Mouse (Mus musculus): Measurements from ENCODE around the gene Ovol3. TPM values are rescaled to one million over a fixed set of nuclear protein-coding genes. Genes with fewer than 3 reads are reported as not detected.

The Ovol3 gene
- polyA plus RNA-seq (2016; fragmentation: Nextera tagmentation; extraction: Ambion mirVana) = 0.28 TPM in 1 of 2 replicates, not detected in the other

DNA sequence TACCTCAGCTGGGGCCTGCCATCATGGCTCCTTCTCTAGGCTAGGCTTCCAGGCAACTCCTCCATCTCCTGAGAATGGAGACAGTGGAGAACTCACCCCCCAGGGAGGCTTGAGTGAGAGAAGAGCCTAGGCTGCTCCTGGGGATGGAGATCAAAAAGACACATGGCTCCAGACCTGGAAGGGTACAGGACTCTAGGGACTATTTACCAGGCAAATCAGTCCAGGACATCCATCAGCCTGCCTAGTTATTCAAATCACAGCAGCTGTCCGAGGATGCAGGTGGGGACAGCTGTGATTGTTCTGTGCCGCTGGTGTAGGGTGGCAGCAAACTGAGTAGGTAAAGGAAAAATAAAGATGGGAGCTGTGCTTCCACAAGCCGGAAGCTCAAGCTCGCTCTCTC lies at the start of gene Ovol3:
TSS of gene Ovol3 (minus strand) at position 101 of the 400 bp plus-strand sequence.
- Histone ChIP-seq H3K4me2 (no peak within 1 kb of the TSS), H3K27ac (no peak within 1 kb of the TSS), H3K36me3 (replicated peaks) (peaks cover 32% of the 10 kb centered on the region), H3K4me3 (replicated peaks) (no peak within 1 kb of the TSS), H3K27me3 (no peaks in the 10 kb centered on the region), H3K4me1 (peaks cover 18% of the 10 kb centered on the region), H3K9ac (no peak within 1 kb of the TSS), H3K9me3 (no peaks in the 10 kb centered on the region)
- ATAC-seq (ENCODE audit: low FRiP score) = no peak
- 89% methylated on average over 4 of the region's 4 CpGs for WGBS

- Histone ChIP-seq H3K36me3 (replicated peaks) (no peaks in the 10 kb centered on the region), H3K9ac (no peak overlapping the region), H3K4me2 (no peak overlapping the region), H3K27ac (no peak overlapping the region), H3K27me3 (peaks cover 3% of the 10 kb centered on the region; the same call in 1 of the 2 replicates), H3K4me1 (peaks cover 15% of the 10 kb centered on the region), H3K9me3 (no peaks in the 10 kb centered on the region), H3K4me3 (replicated peaks) (no peak overlapping the region)
- no peak for ATAC-seq (ENCODE audit: low FRiP score)
- WGBS = 86% methylated on average over 7 of the region's 7 CpGs
Observed at GRCm38 (mm10) chr7:30282740-30283139, 47.2 kb upstream of the Ovol3 start.

DNA sequence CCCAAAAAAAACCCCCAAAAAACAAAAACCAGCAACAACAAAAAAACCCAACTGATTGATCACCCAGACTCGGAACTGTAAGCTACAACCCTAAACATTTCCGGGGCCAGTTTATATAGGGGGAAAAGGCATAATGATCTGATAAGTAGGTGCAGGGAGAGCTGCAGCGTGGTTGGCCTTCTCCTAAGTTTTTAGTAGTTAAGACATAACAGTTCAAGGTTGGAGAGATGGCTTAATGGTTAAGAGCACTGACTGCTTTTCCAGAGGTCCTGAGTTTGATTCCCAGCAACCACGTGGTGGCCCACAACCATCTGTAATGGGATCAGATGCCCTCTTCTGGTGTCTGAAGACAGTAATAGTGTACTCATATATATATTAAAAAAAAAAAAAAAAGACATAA lies 46.0 kb upstream of the Ovol3 start:
- Histone ChIP-seq H3K36me3 (replicated peaks) (no peaks in the 10 kb centered on the region), H3K9ac (no peak overlapping the region), H3K4me3 (replicated peaks) (no peak overlapping the region), H3K4me2 (peak overlapping the region; percentile 69; the same call in 1 of the 2 replicates), H3K4me1 (peaks cover 15% of the 10 kb centered on the region), H3K27me3 (no peaks in the 10 kb centered on the region), H3K27ac (no peak overlapping the region), H3K9me3 (no peaks in the 10 kb centered on the region)
- ATAC-seq (ENCODE audit: low FRiP score) = no peak
- 85% methylated on average over 4 of the region's 4 CpGs for WGBS

- peaks cover 15% of the 10 kb centered on the region for H3K4me1 ChIP-seq
- no peaks in the 10 kb centered on the region for H3K36me3 ChIP-seq (replicated peaks)
- WGBS = 1% methylated on average over 20 of the region's 20 CpGs
- no peaks in the 10 kb centered on the region for H3K9me3 ChIP-seq
- peak overlapping the region; percentile 68 for H3K4me3 ChIP-seq (replicated peaks)
- no peaks in the 10 kb centered on the region for H3K27me3 ChIP-seq
- H3K27ac ChIP-seq = peak overlapping the region; percentile 96
- peak overlapping the region; percentile 40; the same call in 1 of the 2 replicates for H3K9ac ChIP-seq
- ATAC-seq (ENCODE audit: low FRiP score) = peak; percentile 88
- H3K4me2 ChIP-seq = peak overlapping the region; percentile 69
Observed at GRCm38 (mm10) chr7:30280670-30281138, 45.2 kb upstream of the Ovol3 start.

GRCm38 (mm10) chr7:30279951-30280669 lies 44.6 kb upstream of the Ovol3 start, which contains the start of the genes Thap8 and Wdr62:
Gene Thap8, plus strand, starts transcription at chr7:30280094.
Gene Wdr62, minus strand, starts transcription at chr7:30280419.
- WGBS = under 1% methylated on average over 49 of the region's 49 CpGs
- Histone ChIP-seq H3K4me3 (replicated peaks) (peak within 1 kb of the TSS; percentile 68), H3K9me3 (no peaks in the 10 kb centered on the region), H3K27ac (peak within 1 kb of the TSS; percentile 96), H3K4me2 (peak within 1 kb of the TSS; percentile 69), H3K9ac (peak within 1 kb of the TSS; percentile 61), H3K36me3 (replicated peaks) (no peaks in the 10 kb centered on the region), H3K27me3 (no peaks in the 10 kb centered on the region), H3K4me1 (peaks cover 15% of the 10 kb centered on the region)
- ATAC-seq (ENCODE audit: low FRiP score) = peak; percentile 96

- Histone ChIP-seq H3K4me2 (peak overlapping the region; percentile 69), H3K27me3 (no peaks in the 10 kb centered on the region), H3K4me3 (replicated peaks) (peak overlapping the region; percentile 68), H3K36me3 (replicated peaks) (no peaks in the 10 kb centered on the region), H3K27ac (peak overlapping the region; percentile 96; the same call in 1 of the 2 replicates), H3K9me3 (no peaks in the 10 kb centered on the region), H3K4me1 (peaks cover 15% of the 10 kb centered on the region), H3K9ac (peak overlapping the region; percentile 61)
- ATAC-seq (ENCODE audit: low FRiP score) = no peak
- 0% methylated on average over 6 of the region's 6 CpGs for WGBS
Observed at GRCm38 (mm10) chr7:30279536-30279935, 44.0 kb upstream of the Ovol3 start.

GRCm38 (mm10) chr7:30278911-30279310 lies 43.4 kb upstream of the Ovol3 start:
- Histone ChIP-seq H3K4me3 (replicated peaks) (peak overlapping the region; percentile 68; the same call in 1 of the 2 replicates), H3K27ac (no peak overlapping the region), H3K9me3 (no peaks in the 10 kb centered on the region), H3K36me3 (replicated peaks) (no peaks in the 10 kb centered on the region), H3K4me2 (peak overlapping the region; percentile 69), H3K4me1 (peaks cover 15% of the 10 kb centered on the region), H3K9ac (no peak overlapping the region), H3K27me3 (no peaks in the 10 kb centered on the region)
- no peak for ATAC-seq (ENCODE audit: low FRiP score)
- 63% methylated on average over 2 of the region's 2 CpGs for WGBS

DNA sequence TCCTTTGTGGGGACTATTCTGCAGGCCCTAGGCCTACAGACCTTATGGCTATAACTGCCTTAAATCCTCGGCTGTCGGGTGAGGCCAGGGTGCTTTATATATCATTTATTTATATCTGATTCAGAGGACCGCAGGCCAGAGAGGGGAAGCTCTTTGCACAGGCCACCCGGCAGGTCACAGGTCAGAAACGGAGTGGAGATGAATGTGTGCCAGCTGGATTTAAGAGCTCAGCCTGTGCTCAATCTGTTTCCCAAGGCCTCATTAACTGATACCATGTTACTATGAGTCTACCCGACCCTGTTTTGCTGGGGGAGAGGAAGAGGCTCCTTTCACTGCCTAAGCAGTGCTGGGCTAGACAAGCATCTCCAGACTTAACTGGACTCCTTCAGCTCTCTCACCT lies 38.9 kb upstream of the Ovol3 start:
- 85% methylated on average over 6 of the region's 6 CpGs for WGBS
- no peak overlapping the region for H3K27ac ChIP-seq
- H3K4me2 ChIP-seq = no peak overlapping the region
- H3K4me1 ChIP-seq = peaks cover 7% of the 10 kb centered on the region
- no peak for ATAC-seq (ENCODE audit: low FRiP score)
- H3K9ac ChIP-seq = no peak overlapping the region
- no peaks in the 10 kb centered on the region for H3K27me3 ChIP-seq
- H3K36me3 ChIP-seq (replicated peaks) = peaks cover 21% of the 10 kb centered on the region
- H3K9me3 ChIP-seq = no peaks in the 10 kb centered on the region
- no peak overlapping the region for H3K4me3 ChIP-seq (replicated peaks)

- 89% methylated on average over 4 of the region's 4 CpGs for WGBS
- H3K36me3 ChIP-seq (replicated peaks) = peaks cover 47% of the 10 kb centered on the region
- ATAC-seq (ENCODE audit: low FRiP score) = no peak
Observed at GRCm38 (mm10) chr7:30269641-30270040, 34.1 kb upstream of the Ovol3 start.

GRCm38 (mm10) chr7:30266780-30267179 lies 31.3 kb upstream of the Ovol3 start:
- no peak overlapping the region for H3K27ac ChIP-seq
- peaks cover 63% of the 10 kb centered on the region for H3K36me3 ChIP-seq (replicated peaks)
- ATAC-seq (ENCODE audit: low FRiP score) = no peak
- H3K9me3 ChIP-seq = no peaks in the 10 kb centered on the region
- no peak overlapping the region for H3K9ac ChIP-seq
- no peak overlapping the region for H3K4me3 ChIP-seq (replicated peaks)
- H3K4me2 ChIP-seq = no peak overlapping the region
- H3K27me3 ChIP-seq = no peaks in the 10 kb centered on the region
- 85% methylated on average over 3 of the region's 3 CpGs for WGBS
- H3K4me1 ChIP-seq = no peaks in the 10 kb centered on the region

More at GRCm38 (mm10) chr7:30269641-30270040, 34.1 kb upstream of the Ovol3 start:
- Histone ChIP-seq H3K9me3 (no peaks in the 10 kb centered on the region), H3K4me2 (no peak overlapping the region), H3K4me3 (replicated peaks) (no peak overlapping the region), H3K9ac (no peak overlapping the region), H3K4me1 (no peaks in the 10 kb centered on the region), H3K27me3 (no peaks in the 10 kb centered on the region), H3K27ac (no peak overlapping the region)

GRCm38 (mm10) chr7:30265935-30266334 lies 30.4 kb upstream of the Ovol3 start:
- no peak overlapping the region for H3K4me2 ChIP-seq
- no peaks in the 10 kb centered on the region for H3K27me3 ChIP-seq
- H3K9me3 ChIP-seq = no peaks in the 10 kb centered on the region
- no peaks in the 10 kb centered on the region for H3K4me1 ChIP-seq
- H3K36me3 ChIP-seq (replicated peaks) = peaks cover 63% of the 10 kb centered on the region
- no peak overlapping the region for H3K9ac ChIP-seq
- 91% methylated on average over 7 of the region's 7 CpGs for WGBS
- H3K27ac ChIP-seq = no peak overlapping the region
- no peak for ATAC-seq (ENCODE audit: low FRiP score)
- H3K4me3 ChIP-seq (replicated peaks) = no peak overlapping the region

GRCm38 (mm10) chr7:30265531-30265930 lies 30.0 kb upstream of the Ovol3 start:
- no peak for ATAC-seq (ENCODE audit: low FRiP score)
- WGBS = 95% methylated on average over 5 of the region's 5 CpGs
- no peak overlapping the region for H3K4me2 ChIP-seq
- no peaks in the 10 kb centered on the region for H3K27me3 ChIP-seq
- H3K27ac ChIP-seq = no peak overlapping the region
- H3K9ac ChIP-seq = no peak overlapping the region
- no peak overlapping the region for H3K4me3 ChIP-seq (replicated peaks)
- H3K4me1 ChIP-seq = no peaks in the 10 kb centered on the region
- no peaks in the 10 kb centered on the region for H3K9me3 ChIP-seq
- H3K36me3 ChIP-seq (replicated peaks) = peaks cover 62% of the 10 kb centered on the region

- Histone ChIP-seq H3K4me2 (no peak overlapping the region), H3K27me3 (no peaks in the 10 kb centered on the region), H3K27ac (no peak overlapping the region), H3K9ac (no peak overlapping the region), H3K36me3 (replicated peaks) (peaks cover 57% of the 10 kb centered on the region), H3K4me3 (replicated peaks) (no peak overlapping the region), H3K9me3 (no peaks in the 10 kb centered on the region), H3K4me1 (no peaks in the 10 kb centered on the region)
- 90% methylated on average over 2 of the region's 2 CpGs for WGBS
- ATAC-seq (ENCODE audit: low FRiP score) = no peak
Observed at GRCm38 (mm10) chr7:30265041-30265440, 29.5 kb upstream of the Ovol3 start.
